Mouse (Mus musculus): ENCODE measurements around the gene Thrsp.

GRCm38 (mm10) chr7:97386106-97386805 lies 31.3 kb downstream of the Thrsp start:
- TF ChIP-seq CTCF (IDR thresholded peaks at IDR 0.05; ENCODE audit: extremely low read depth, insufficient read depth, low read length) (no peak), POLR2A (IDR thresholded peaks at IDR 0.05; ENCODE audit: extremely low read depth, insufficient read depth, low read length) (no peak)

Measured in cortical plate, adult 2 months (tissue).